In genomic region chr11:8627156-8627555, GRCm38 (mm10) we compare ENCODE assay signal across 28 mouse cellular contexts. TPM values are rescaled to one million over a fixed set of nuclear protein-coding genes. Genes with fewer than 3 reads are reported as not detected.
DNase-seq lines count a peak whose midpoint lies in the region; ATAC-seq lines count a peak whose summit lies in the region.
"Had no signal": no experiment of that assay in that cellular context is flagged by ENCODE, and none has a peak within 500 bp of the region (broad histone marks: within the 10 kb centered on the region; RNA-seq: fewer than 3 reads in every experiment).

No protein-coding gene starts in this region.

- WGBS in embryonic facial prominence, embryonic 13.5 days: 87% methylated on average over 6 of the region's 6 CpGs
- 91% methylated on average over 6 of the region's 6 CpGs for WGBS in embryonic facial prominence, embryonic 10.5 days
- 69% methylated on average over 6 of the region's 6 CpGs for WGBS in kidney, embryonic 15.5 days
- 81% methylated on average over 6 of the region's 6 CpGs for whole genome bisulfite sequencing in intestine, embryonic 15.5 days
- WGBS in limb, embryonic 15.5 days: 82% methylated on average over 6 of the region's 6 CpGs

- H3K9ac ChIP-seq in embryonic facial prominence, embryonic 13.5 days: no peak overlapping the region
- H3K9ac ChIP-seq in kidney, embryonic 15.5 days: no peak overlapping the region
- no peak overlapping the region for H3K9ac ChIP-seq in intestine, embryonic 15.5 days
- no peak overlapping the region for H3K9ac ChIP-seq in limb, embryonic 15.5 days
- H3K9ac ChIP-seq: embryonic facial prominence, embryonic 12.5 days; forebrain, embryonic 12.5 days; heart, embryonic 13.5 days; hindbrain, embryonic 14.5 days; liver, embryonic 14.5 days; lung, embryonic 14.5 days; midbrain, embryonic 15.5 days; stomach, embryonic 15.5 days had no signal

- peaks cover 4% of the 10 kb centered on the region; the same call in 1 of the 2 replicates for H3K36me3 ChIP-seq in embryonic facial prominence, embryonic 13.5 days
- H3K36me3 ChIP-seq in embryonic facial prominence, embryonic 10.5 days (replicated peaks): no peaks in the 10 kb centered on the region; the same call in 1 of the 2 replicates
- no peaks in the 10 kb centered on the region for H3K36me3 ChIP-seq in kidney, embryonic 15.5 days
- H3K36me3 ChIP-seq in intestine, embryonic 15.5 days: no peaks in the 10 kb centered on the region; the same call in 1 of the 2 replicates
- H3K36me3 ChIP-seq in limb, embryonic 15.5 days: 0 out of 2 replicates have a peak, but pooled peaks cover 2% of the 10 kb centered on the region
- H3K36me3 ChIP-seq: embryonic facial prominence, embryonic 12.5 days; forebrain, embryonic 12.5 days; G1E; heart, embryonic 13.5 days; midbrain, embryonic 10.5 days; midbrain, embryonic 15.5 days; stomach, embryonic 15.5 days had no signal

- no peaks in the 10 kb centered on the region for H3K9me3 ChIP-seq in embryonic facial prominence, embryonic 13.5 days
- no peaks in the 10 kb centered on the region for H3K9me3 ChIP-seq in embryonic facial prominence, embryonic 10.5 days
- H3K9me3 ChIP-seq in kidney, embryonic 15.5 days (replicated peaks): no peaks in the 10 kb centered on the region
- no peaks in the 10 kb centered on the region for H3K9me3 ChIP-seq in intestine, embryonic 15.5 days
- no peaks in the 10 kb centered on the region for H3K9me3 ChIP-seq in limb, embryonic 15.5 days
- H3K9me3 ChIP-seq: embryonic facial prominence, embryonic 12.5 days; forebrain, embryonic 12.5 days; heart, embryonic 13.5 days; midbrain, embryonic 10.5 days; midbrain, embryonic 15.5 days; stomach, embryonic 15.5 days had no signal

- peak overlapping the region; percentile 33; the same call in 1 of the 2 replicates for H3K27ac ChIP-seq in embryonic facial prominence, embryonic 13.5 days
- H3K27ac ChIP-seq in embryonic facial prominence, embryonic 10.5 days (replicated peaks): no peak overlapping the region
- H3K27ac ChIP-seq in kidney, embryonic 15.5 days: peak overlapping the region; percentile 62
- H3K27ac ChIP-seq in intestine, embryonic 15.5 days: peak overlapping the region; percentile 15
- 0 out of 2 replicates have a peak overlapping the region, but pooled peaks have one; percentile 29 for H3K27ac ChIP-seq in limb, embryonic 15.5 days
- H3K27ac ChIP-seq: embryonic facial prominence, embryonic 12.5 days; forebrain, embryonic 12.5 days; heart, embryonic 13.5 days; hindbrain, embryonic 14.5 days; liver, embryonic 14.5 days; midbrain, embryonic 10.5 days; midbrain, embryonic 15.5 days; stomach, embryonic 15.5 days had no signal

- ATAC-seq in embryonic facial prominence, embryonic 13.5 days (ENCODE audit: insufficient number of reproducible peaks, insufficient read depth, low FRiP score, low TSS enrichment, low read depth): no peak
- no peak for ATAC-seq in kidney, embryonic 15.5 days (replicated peaks; ENCODE audit: low FRiP score)
- no peak for ATAC-seq in intestine, embryonic 15.5 days
- ATAC-seq in limb, embryonic 15.5 days (ENCODE audit: insufficient number of reproducible peaks, low FRiP score, low TSS enrichment, low read depth): no peak
- ATAC-seq: midbrain, embryonic 15.5 days had no signal

- no peaks in the 10 kb centered on the region for H3K27me3 ChIP-seq in embryonic facial prominence, embryonic 13.5 days
- H3K27me3 ChIP-seq in embryonic facial prominence, embryonic 10.5 days (replicated peaks; ENCODE audit: low read depth, poor library complexity, severe bottlenecking): no peaks in the 10 kb centered on the region
- no peaks in the 10 kb centered on the region for H3K27me3 ChIP-seq in kidney, embryonic 15.5 days
- H3K27me3 ChIP-seq in intestine, embryonic 15.5 days (replicated peaks): no peaks in the 10 kb centered on the region
- no peaks in the 10 kb centered on the region for H3K27me3 ChIP-seq in limb, embryonic 15.5 days
- H3K27me3 ChIP-seq: CH12.LX; embryonic facial prominence, embryonic 12.5 days; heart, embryonic 13.5 days; midbrain, embryonic 15.5 days; stomach, embryonic 15.5 days had no signal

- no peak overlapping the region for H3K4me3 ChIP-seq in embryonic facial prominence, embryonic 13.5 days
- no peak overlapping the region for H3K4me3 ChIP-seq in embryonic facial prominence, embryonic 10.5 days
- H3K4me3 ChIP-seq in kidney, embryonic 15.5 days (replicated peaks): no peak overlapping the region
- no peak overlapping the region for H3K4me3 ChIP-seq in intestine, embryonic 15.5 days (replicated peaks)
- H3K4me3 ChIP-seq in limb, embryonic 15.5 days: no peak overlapping the region
- H3K4me3 ChIP-seq: embryonic facial prominence, embryonic 12.5 days; forebrain, embryonic 12.5 days; heart, embryonic 13.5 days; midbrain, embryonic 10.5 days; midbrain, embryonic 15.5 days; stomach, embryonic 15.5 days had no signal

- H3K4me2 ChIP-seq in embryonic facial prominence, embryonic 13.5 days: no peak overlapping the region
- H3K4me2 ChIP-seq in kidney, embryonic 15.5 days: no peak overlapping the region; the same call in 1 of the 2 replicates
- H3K4me2 ChIP-seq in intestine, embryonic 15.5 days (replicated peaks): no peak overlapping the region
- H3K4me2 ChIP-seq in limb, embryonic 15.5 days: no peak overlapping the region
- H3K4me2 ChIP-seq: embryonic facial prominence, embryonic 12.5 days; forebrain, embryonic 12.5 days; heart, embryonic 13.5 days; hindbrain, embryonic 14.5 days; lung, embryonic 14.5 days; midbrain, embryonic 15.5 days; stomach, embryonic 15.5 days had no signal

- peaks cover 48% of the 10 kb centered on the region for H3K4me1 ChIP-seq in embryonic facial prominence, embryonic 13.5 days
- peaks cover 58% of the 10 kb centered on the region for H3K4me1 ChIP-seq in embryonic facial prominence, embryonic 10.5 days
- peaks cover 72% of the 10 kb centered on the region for H3K4me1 ChIP-seq in kidney, embryonic 15.5 days
- H3K4me1 ChIP-seq in intestine, embryonic 15.5 days (replicated peaks): peaks cover 46% of the 10 kb centered on the region
- peaks cover 43% of the 10 kb centered on the region for H3K4me1 ChIP-seq in limb, embryonic 15.5 days

- DNase-seq in embryonic facial prominence, embryonic 10.5 days (ENCODE audit: low spot score): no peak
- DNase-seq in kidney, postnatal 14 days: no peak
- no peak for DNase-seq in gastrocnemius, postnatal 10 days
- DNase-seq in spleen, postnatal 4 days (ENCODE audit: low spot score in 2 of 2): no peak
- DNase-seq: cerebellum, adult 11 months; cerebellum, adult 9-10 months; cerebellum, postnatal 36 days; gastrocnemius, postnatal 14 days; heart, postnatal 10 days; kidney, adult 18-20 months; liver; lung, embryonic 14.5 days; lung, postnatal 14 days; right cerebral cortex, postnatal 4 days had no signal

RNA-seq across cellular contexts. Expression of gene Tns3, which starts 37.2 kb away (rescaled TPM):
- polyA plus RNA-seq in embryonic facial prominence, embryonic 13.5 days (2015; fragmentation: Nextera tagmentation; extraction: Ambion mirVana): 35.0 and 35.5 TPM in 2 replicates
- 20.2 and 23.4 TPM in 2 replicates for polyA plus RNA-seq in embryonic facial prominence, embryonic 10.5 days (2016; fragmentation: Nextera tagmentation; extraction: Ambion mirVana)
- polyA plus RNA-seq in kidney, embryonic 15.5 days (2015; fragmentation: Nextera tagmentation; extraction: Ambion mirVana): 25.7 and 27.7 TPM in 2 replicates
- 21.1 and 22.9 TPM in 2 replicates for polyA plus RNA-seq in intestine, embryonic 15.5 days (2015; fragmentation: Nextera tagmentation; extraction: Ambion mirVana)
- 26.8 and 31.6 TPM in 2 replicates for polyA plus RNA-seq in limb, embryonic 15.5 days (2015; fragmentation: Nextera tagmentation; extraction: Ambion mirVana)
- total RNA-seq in gastrocnemius, postnatal 10 days (2021): 10 to 100 TPM; 16.7 to 21.3 TPM
- polyA plus RNA-seq: G1E had no signal
